Mouse (Mus musculus): ENCODE data around the gene Myh7b. TPM values are rescaled to one million over a fixed set of nuclear protein-coding genes. Genes with fewer than 3 reads are reported as not detected.
A peak's percentile ranks its signal among the peaks of the same experiment; 100 is the strongest.

Myh7b gene
- total and polyA plus RNA-seq, 3 experiments, result 0.51 TPM; not detected in 2

GRCm38 (mm10) chr2:155562934-155563333, 48.1 kb upstream of the Myh7b start:
- H3K27ac ChIP-seq (ENCODE audit: insufficient read depth, low read depth), result no peak overlapping the region
- peak; percentile 12 for DNase-seq (ENCODE audit: extremely low read depth)
- dilution Hi-C loops (cut with MboI; ENCODE audit: extremely low pct_ligation_motif_present, extremely low pct_unique_long_range_greater_than_20kb, low sequenced_read_pairs), result no loop called here
- TF ChIP-seq CHD2 (IDR thresholded peaks at IDR 0.05; ENCODE audit: low read length), result 0 out of 2 replicates have a peak, but pooled peaks have one; percentile 24
- no peak for TF ChIP-seq EP300 (IDR thresholded peaks at IDR 0.05; ENCODE audit: low read length)
- TF ChIP-seq TCF12 (IDR thresholded peaks at IDR 0.05; ENCODE audit: low read depth, low read length), result no peak
- in situ Hi-C loops (cut with MboI; ENCODE audit: low pct_ligation_motif_present, low pct_unique_long_range_greater_than_20kb, low sequenced_read_pairs), result no loop called here
- no peaks in the 10 kb centered on the region for H3K9me3 ChIP-seq (replicated peaks; ENCODE audit: low read length)
- no peaks in the 10 kb centered on the region for H3K79me2 ChIP-seq (replicated peaks; ENCODE audit: control insufficient read depth, extremely low read depth, insufficient read depth, poor library complexity, severe bottlenecking)
- H3K4me2 ChIP-seq (ENCODE audit: insufficient read depth, low read depth, poor library complexity, severe bottlenecking), result no peak overlapping the region
- no peak overlapping the region for H3K9ac ChIP-seq (ENCODE audit: insufficient read depth, low read depth)
- H3K36me3 ChIP-seq (replicated peaks in 1 of 2; ENCODE audit: control insufficient read depth in 1 of 2, insufficient read depth in 1 of 2, low read length in 1 of 2), result peaks cover 3 to 45% of the 10 kb centered on the region in 2 experiments
- H3K4me3 ChIP-seq (replicated peaks in 1 of 3; ENCODE audit: low read depth in 2 of 3, low read length in 2 of 3, poor library complexity in 1 of 3), result no peak overlapping the region
- no peaks in the 10 kb centered on the region for H3K27me3 ChIP-seq (replicated peaks)
- H3K4me1 ChIP-seq (ENCODE audit: control insufficient read depth in 1 of 2, insufficient read depth in 2 of 2), result peaks cover 0 to 13% of the 10 kb centered on the region in 2 experiments; a peak in 1 of 4 replicates

GRCm38 (mm10) chr2:155567751-155568150, 43.3 kb upstream of the Myh7b start:
- no peak overlapping the region for H3K27ac ChIP-seq (ENCODE audit: insufficient read depth, low read depth)
- H3K27me3 ChIP-seq (replicated peaks), result no peaks in the 10 kb centered on the region
- TF ChIP-seq POLR2AphosphoS2 (IDR thresholded peaks at IDR 0.05; ENCODE audit: low read depth, low read length), result no peak
- no peak for TF ChIP-seq GABPA (IDR thresholded peaks at IDR 0.05; ENCODE audit: insufficient replicate concordance, low read depth, low read length)
- no peak for TF ChIP-seq MAFK (IDR thresholded peaks at IDR 0.05; ENCODE audit: insufficient replicate concordance, low read length)
- no peak for TF ChIP-seq NELFE (IDR thresholded peaks at IDR 0.05; ENCODE audit: low read depth, low read length)
- no peak for TF ChIP-seq IRF4 (IDR thresholded peaks at IDR 0.05; ENCODE audit: low read depth, low read length)
- TF ChIP-seq MAZ (IDR thresholded peaks at IDR 0.05; ENCODE audit: low read depth, low read length), result no peak
- no peak for TF ChIP-seq CHD1 (IDR thresholded peaks at IDR 0.05; ENCODE audit: low read depth, low read length)
- TF ChIP-seq USF2 (conservative IDR thresholded peaks at IDR 0.05; ENCODE audit: low read depth, low read length), result no peak
- no peak for TF ChIP-seq ZC3H11A (IDR thresholded peaks at IDR 0.05; ENCODE audit: low read depth, low read length)
- no peak for TF ChIP-seq KAT2A (IDR thresholded peaks at IDR 0.05; ENCODE audit: insufficient replicate concordance, low read length)
- no peak for TF ChIP-seq RAD21 (IDR thresholded peaks at IDR 0.05; ENCODE audit: low read depth, low read length)
- no peak for TF ChIP-seq ZMIZ1 (IDR thresholded peaks at IDR 0.05; ENCODE audit: low read depth, low read length)
- TF ChIP-seq JUND (conservative IDR thresholded peaks at IDR 0.05; ENCODE audit: low read depth, low read length), result no peak
- no peak for TF ChIP-seq CHD2 (IDR thresholded peaks at IDR 0.05; ENCODE audit: low read length)
- no peak for TF ChIP-seq HCFC1 (IDR thresholded peaks at IDR 0.05; ENCODE audit: low read depth, low read length)
- TF ChIP-seq ZNF384 (IDR thresholded peaks at IDR 0.05; ENCODE audit: low read depth, low read length), result no peak
- TF ChIP-seq MYC (IDR thresholded peaks at IDR 0.05; ENCODE audit: low read depth, low read length), result no peak
- TF ChIP-seq MXI1 (IDR thresholded peaks at IDR 0.05; ENCODE audit: low read depth, low read length), result no peak
- TF ChIP-seq USF1 (IDR thresholded peaks at IDR 0.05; ENCODE audit: low read depth, low read length), result no peak
- TF ChIP-seq PAX5 (IDR thresholded peaks at IDR 0.05; ENCODE audit: low read length), result no peak
- no peak for DNase-seq (ENCODE audit: extremely low read depth)
- H3K4me2 ChIP-seq (ENCODE audit: insufficient read depth, low read depth, poor library complexity, severe bottlenecking), result no peak overlapping the region
- in situ Hi-C loops (cut with MboI; ENCODE audit: low pct_ligation_motif_present, low pct_unique_long_range_greater_than_20kb, low sequenced_read_pairs) (no loop called here), dilution Hi-C loops (cut with MboI; ENCODE audit: extremely low pct_ligation_motif_present, extremely low pct_unique_long_range_greater_than_20kb, low sequenced_read_pairs) (no loop called here)
- peaks cover 3 to 58% of the 10 kb centered on the region in 2 experiments for H3K36me3 ChIP-seq (replicated peaks in 1 of 2; ENCODE audit: control insufficient read depth in 1 of 2, insufficient read depth in 1 of 2, low read length in 1 of 2)
- no peak overlapping the region for H3K4me3 ChIP-seq (replicated peaks in 1 of 3; ENCODE audit: low read depth in 2 of 3, low read length in 2 of 3, poor library complexity in 1 of 3)
- no peaks in the 10 kb centered on the region for H3K9me3 ChIP-seq (replicated peaks; ENCODE audit: low read length)
- H3K79me2 ChIP-seq (replicated peaks; ENCODE audit: control insufficient read depth, extremely low read depth, insufficient read depth, poor library complexity, severe bottlenecking), result no peaks in the 10 kb centered on the region
- no peak overlapping the region for H3K9ac ChIP-seq (ENCODE audit: insufficient read depth, low read depth)
- peaks cover 0 to 9% of the 10 kb centered on the region in 2 experiments; a peak in 1 of 4 replicates for H3K4me1 ChIP-seq (ENCODE audit: control insufficient read depth in 1 of 2, insufficient read depth in 2 of 2)

Data from CH12.LX (cell line).